Mouse (Mus musculus) heart, embryonic 14.5 days (tissue): ENCODE results near the gene Ap2a2. TPM values are rescaled to one million over a fixed set of nuclear protein-coding genes. Genes with fewer than 3 reads are reported as not detected.
"Not testable (repeated sequence)": the region's sequence is repeated elsewhere in the genome, so short reads cannot be mapped to it uniquely, and the experiment has no call there.

ENCODE experiments used
- ATAC-seq: fragments of 200-750 bp; cut with Nextera tagmentation; 2 replicates; pipeline ENCODE4 v1.8.0; 2017; ENCODE audit warnings: low read depth, moderate TSS enrichment; ENCODE audit not compliant: insufficient number of reproducible peaks, insufficient read depth, low FRiP score
- H3K27ac ChIP-seq, 2 experiments: fragments of 200-500 bp in 1 of 2; fragments of 300-500 bp in 1 of 2; sonication (generic) in 1 of 2; replicated peaks in 1 of 2; 2 replicates each; pipeline ENCODE4 v1.5.1; 2012 to 2014; ENCODE audit warnings: low read depth in 2 of 2, low read length in 2 of 2, control low read depth in 1 of 2, mild to moderate bottlenecking in 1 of 2, mixed read lengths in 1 of 2; ENCODE audit not compliant: control insufficient read depth in 1 of 2, insufficient read depth in 1 of 2
- H3K27me3 ChIP-seq: fragments of 300-500 bp; sonication (generic); 2 replicates; pipeline ENCODE4 v1.6.1; 2014; ENCODE audit warnings: mild to moderate bottlenecking, low read length, control low read depth; ENCODE audit not compliant: control insufficient read depth, insufficient read depth
- H3K36me3 ChIP-seq: fragments of 300-500 bp; sonication (generic); 2 replicates; pipeline ENCODE4 v1.6.1; 2014; ENCODE audit warnings: mild to moderate bottlenecking, control low read depth, low read length, mixed read lengths; ENCODE audit not compliant: control insufficient read depth, insufficient read depth
- H3K4me1 ChIP-seq, 2 experiments: fragments of 200-500 bp in 1 of 2; fragments of 300-500 bp in 1 of 2; sonication (generic) in 1 of 2; 2 replicates each; pipeline ENCODE4 v1.6.1; 2012 to 2014; ENCODE audit warnings: low read length in 2 of 2, control low read depth in 1 of 2, mixed read lengths in 1 of 2; ENCODE audit not compliant: control insufficient read depth in 2 of 2, insufficient read depth in 2 of 2
- H3K4me2 ChIP-seq: fragments of 300-500 bp; sonication (generic); 2 replicates; pipeline ENCODE4 v1.6.1; 2014; ENCODE audit warnings: mild to moderate bottlenecking, low read length
- H3K4me3 ChIP-seq, 2 experiments: fragments of 200-500 bp in 1 of 2; fragments of 300-500 bp in 1 of 2; sonication (generic) in 1 of 2; 2 replicates each; pipeline ENCODE4 v1.5.1; 2012 to 2014; ENCODE audit warnings: low read length in 2 of 2, mild to moderate bottlenecking in 2 of 2, control low read depth in 1 of 2, low read depth in 1 of 2, moderate library complexity in 1 of 2; ENCODE audit not compliant: control insufficient read depth in 1 of 2, insufficient read depth in 1 of 2
- H3K9ac ChIP-seq: fragments of 300-500 bp; sonication (generic); 2 replicates; pipeline ENCODE4 v1.6.1; 2014; ENCODE audit warnings: mild to moderate bottlenecking, low read length
- H3K9me3 ChIP-seq: fragments of 300-500 bp; sonication (generic); 2 replicates; pipeline ENCODE4 v1.6.1; 2016; ENCODE audit warnings: low read length, control low read depth; ENCODE audit not compliant: control insufficient read depth
- WGBS: fragments of 180-500 bp; shearing (Covaris S2); extraction: QIAGEN DNeasy Blood & Tissue Kit; methylation state at CpG from one replicate; pipeline ENCODE4 v1.1.7; 2014; 5-methylcytosine and 5-hydroxymethylcytosine counted together
- polyA plus RNA-seq: library from polyadenylated mRNA; unstranded; fragments of >200 nt; fragmentation: Nextera tagmentation; extraction: Ambion mirVana; gene quantifications from 2 replicates; pipeline ENCODE4 v1.2.1, GENCODE M21; 2014

Ap2a2 gene
- polyA plus RNA-seq, 1 experiment from 2014 or later = 48.1 TPM

DNA sequence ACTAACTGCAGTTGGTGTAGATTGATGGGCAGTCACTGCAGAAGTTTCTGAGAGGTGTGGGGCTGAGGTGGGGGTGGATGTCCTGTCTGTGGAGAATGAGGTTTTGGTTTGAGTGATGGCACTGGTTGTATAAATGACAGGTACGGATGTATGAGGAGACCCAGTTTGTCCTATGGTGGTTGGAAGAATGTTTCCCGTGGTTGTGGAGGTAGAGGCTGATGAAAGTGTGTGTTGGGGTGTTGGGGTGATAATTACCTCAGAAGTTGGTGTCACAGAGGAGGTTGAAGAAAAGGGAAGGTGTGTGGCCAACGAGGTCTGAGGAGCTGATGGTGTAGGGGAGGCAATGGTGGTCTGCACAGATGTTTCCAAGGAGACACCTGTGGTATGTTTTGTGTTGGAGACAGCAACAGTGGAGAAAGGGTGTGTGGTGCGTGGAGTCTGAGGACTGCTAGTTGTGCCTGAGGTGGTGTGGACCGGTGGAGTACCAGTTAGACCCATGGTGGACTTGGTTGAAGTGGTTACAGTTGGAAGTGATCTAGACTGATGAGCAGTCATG, 77.4 kb downstream of the Ap2a2 start:
- not testable (repeated sequence) for H3K27me3 ChIP-seq, H3K9me3 ChIP-seq, H3K9ac ChIP-seq, H3K27ac ChIP-seq, H3K4me2 ChIP-seq, H3K4me1 ChIP-seq, H3K36me3 ChIP-seq, H3K4me3 ChIP-seq
- peak; percentile 33 for ATAC-seq
- 84% methylated on average over 5 of the region's 5 CpGs for WGBS

DNA sequence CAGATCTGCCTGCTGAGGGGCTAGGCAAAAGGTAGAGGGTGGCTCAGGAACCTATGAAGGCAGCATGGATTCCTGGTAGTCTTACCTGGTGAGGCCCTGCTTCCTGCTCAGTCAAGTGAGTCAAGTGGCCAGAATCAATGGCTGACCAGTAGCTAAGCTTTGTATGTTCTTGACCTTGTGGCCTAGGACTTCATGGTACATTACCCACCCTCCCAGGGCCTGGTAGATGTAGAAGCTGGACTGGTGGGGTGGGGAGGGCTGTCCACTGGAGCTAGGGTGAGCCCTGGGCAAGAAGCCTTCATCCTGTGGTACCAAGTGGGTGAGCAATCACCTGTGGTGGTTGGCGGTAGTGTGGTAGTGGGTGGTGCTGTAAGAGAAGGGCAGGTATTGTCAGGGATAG, 80.4 kb downstream of the Ap2a2 start:
- no peak overlapping the region for H3K4me3 ChIP-seq
- no peak overlapping the region for H3K9ac ChIP-seq
- no peak overlapping the region for H3K27ac ChIP-seq
- no peak for ATAC-seq
- H3K36me3 ChIP-seq = no peaks in the 10 kb centered on the region
- H3K4me1 ChIP-seq = no peaks in the 10 kb centered on the region
- H3K27me3 ChIP-seq = no peaks in the 10 kb centered on the region
- 82% methylated on average over 1 of the region's 1 CpGs for WGBS
- no peaks in the 10 kb centered on the region for H3K9me3 ChIP-seq
- H3K4me2 ChIP-seq = no peak overlapping the region

DNA sequence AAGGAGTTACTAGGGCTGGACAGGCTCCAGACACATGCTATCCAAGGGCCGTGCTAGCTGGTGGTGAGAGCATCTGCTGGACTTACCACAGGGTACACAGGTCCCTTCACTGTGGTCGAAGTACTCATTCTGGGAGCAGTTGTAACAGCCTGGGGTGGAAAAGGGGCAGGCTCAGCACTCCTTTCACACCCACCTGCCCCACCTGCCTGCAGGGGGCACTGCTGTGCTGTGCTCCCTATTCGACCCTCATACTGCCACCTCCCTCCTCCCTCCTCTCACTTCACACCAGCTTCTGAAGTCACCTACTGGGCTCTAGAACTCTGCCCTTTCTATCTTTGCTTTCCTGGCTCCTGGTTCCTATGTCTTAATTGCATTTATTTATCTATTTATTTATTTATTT, 81.2 kb downstream of the Ap2a2 start:
- Histone ChIP-seq H3K4me1 (no peaks in the 10 kb centered on the region), H3K27me3 (no peaks in the 10 kb centered on the region), H3K27ac (no peak overlapping the region), H3K4me2 (no peak overlapping the region), H3K9ac (no peak overlapping the region), H3K9me3 (no peaks in the 10 kb centered on the region), H3K4me3 (no peak overlapping the region), H3K36me3 (no peaks in the 10 kb centered on the region)
- no peak for ATAC-seq
- WGBS = 38% methylated on average over 3 of the region's 3 CpGs

DNA sequence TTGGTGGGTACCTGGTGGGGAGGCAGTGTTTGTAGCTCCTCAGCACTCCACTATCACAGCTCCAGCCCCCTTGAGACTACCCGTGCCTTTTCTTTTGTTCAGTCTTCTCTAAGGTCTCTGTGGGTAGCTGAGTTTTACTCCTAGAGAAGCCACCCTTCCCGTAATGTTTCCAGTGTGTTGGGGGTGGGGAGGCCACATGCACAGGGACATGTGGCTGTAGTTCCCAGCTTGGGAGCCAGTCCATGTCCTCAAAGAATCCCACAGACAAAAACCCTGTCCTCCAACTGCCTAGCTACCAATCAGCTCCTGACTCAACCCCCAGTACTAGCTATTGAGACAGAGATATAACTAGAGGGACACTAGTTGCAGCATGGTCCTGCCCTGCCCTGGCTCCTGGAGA, 85.1 kb downstream of the Ap2a2 start:
- 59% methylated on average over 2 of the region's 2 CpGs for WGBS
- Histone ChIP-seq H3K4me1 (no peaks in the 10 kb centered on the region), H3K27ac (no peak overlapping the region), H3K27me3 (no peaks in the 10 kb centered on the region), H3K9me3 (no peaks in the 10 kb centered on the region), H3K4me3 (no peak overlapping the region), H3K9ac (no peak overlapping the region), H3K36me3 (no peaks in the 10 kb centered on the region), H3K4me2 (no peak overlapping the region)
- ATAC-seq = no peak

DNA sequence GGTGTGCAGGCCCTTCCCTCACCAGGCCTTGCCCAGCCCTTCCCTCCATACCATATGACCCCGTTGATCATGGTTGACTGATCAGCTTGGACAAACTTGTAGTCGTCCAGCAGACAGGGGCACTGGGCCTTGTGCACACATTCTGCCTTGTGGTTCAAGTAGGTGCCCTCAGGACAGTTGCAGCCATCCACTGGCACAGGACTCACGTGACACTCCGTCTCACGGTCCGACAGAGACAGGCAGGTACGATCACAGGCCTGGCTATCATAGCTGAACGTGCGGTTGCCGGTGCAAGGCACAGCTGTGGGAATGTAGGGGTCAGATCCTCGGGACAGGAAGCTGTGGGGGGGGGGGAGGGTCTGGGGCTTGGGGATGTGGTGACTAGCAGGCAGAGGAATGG, 85.8 kb downstream of the Ap2a2 start:
- H3K4me3 ChIP-seq = no peak overlapping the region
- 73% methylated on average over 11 of the region's 11 CpGs for WGBS
- H3K27me3 ChIP-seq = no peaks in the 10 kb centered on the region
- no peak overlapping the region for H3K4me2 ChIP-seq
- no peak overlapping the region for H3K27ac ChIP-seq
- H3K9me3 ChIP-seq = no peaks in the 10 kb centered on the region
- no peak for ATAC-seq
- H3K9ac ChIP-seq = no peak overlapping the region
- no peaks in the 10 kb centered on the region for H3K4me1 ChIP-seq
- H3K36me3 ChIP-seq = no peaks in the 10 kb centered on the region

DNA sequence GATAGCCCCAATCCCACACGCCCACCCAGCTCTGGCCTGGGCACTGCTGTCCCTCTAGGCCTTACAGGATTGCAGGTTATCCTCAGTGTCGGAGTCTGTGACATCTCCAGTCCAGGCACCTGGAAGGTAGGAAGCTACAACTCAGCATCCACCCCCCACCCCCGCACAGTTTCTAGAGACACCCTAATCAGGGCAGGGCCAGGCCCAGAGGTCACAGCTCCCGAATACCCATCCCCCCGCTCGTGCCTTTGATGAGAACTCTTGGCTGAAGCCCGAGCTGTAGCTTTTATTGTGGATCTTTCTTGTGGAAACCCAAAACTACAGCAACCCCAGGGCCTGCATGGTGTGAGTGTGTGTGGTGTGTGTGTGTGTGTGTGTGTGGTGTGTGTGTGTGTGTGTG, 90.2 kb downstream of the Ap2a2 start:
- no peaks in the 10 kb centered on the region; a peak in 1 of 4 replicates for H3K4me1 ChIP-seq
- WGBS = 61% methylated on average over 7 of the region's 7 CpGs
- ATAC-seq = no peak
- H3K9ac ChIP-seq = no peak overlapping the region
- no peak overlapping the region for H3K4me3 ChIP-seq
- H3K9me3 ChIP-seq = no peaks in the 10 kb centered on the region
- no peaks in the 10 kb centered on the region for H3K36me3 ChIP-seq
- H3K27me3 ChIP-seq = no peaks in the 10 kb centered on the region
- no peak overlapping the region for H3K27ac ChIP-seq
- no peak overlapping the region for H3K4me2 ChIP-seq

DNA sequence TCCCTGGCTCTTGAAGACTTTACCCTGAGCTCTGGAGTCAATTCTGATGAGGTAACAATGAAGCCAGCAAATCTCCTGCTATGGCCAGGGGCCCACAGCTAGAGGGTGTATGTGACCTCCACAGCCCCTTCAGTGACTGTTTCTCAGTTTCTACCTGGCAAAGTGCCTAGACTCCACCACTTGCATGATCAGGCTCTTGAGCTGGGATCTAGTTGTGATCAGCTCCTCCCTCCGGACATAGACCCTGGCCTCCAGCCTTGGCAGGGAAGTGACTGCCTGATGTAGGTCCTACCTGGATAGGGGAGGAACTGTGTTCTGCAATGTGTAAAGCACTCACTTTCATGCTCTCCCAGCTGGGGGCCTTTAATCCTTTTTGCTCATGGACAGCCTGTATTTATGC, 98.4 kb downstream of the Ap2a2 start:
- no peak overlapping the region for H3K4me3 ChIP-seq
- H3K4me2 ChIP-seq = no peak overlapping the region
- H3K9ac ChIP-seq = no peak overlapping the region
- 20% methylated on average over 1 of the region's 1 CpGs for WGBS
- H3K27me3 ChIP-seq = no peaks in the 10 kb centered on the region
- peaks cover 28 to 29% of the 10 kb centered on the region in 2 experiments for H3K4me1 ChIP-seq
- H3K27ac ChIP-seq = peak overlapping the region in 1 of 2 experiments; percentile 44; a peak in 2 of 4 replicates
- ATAC-seq = 0 out of 2 replicates have a peak, but pooled peaks have one; percentile 8
- H3K36me3 ChIP-seq = no peaks in the 10 kb centered on the region
- no peaks in the 10 kb centered on the region for H3K9me3 ChIP-seq

DNA sequence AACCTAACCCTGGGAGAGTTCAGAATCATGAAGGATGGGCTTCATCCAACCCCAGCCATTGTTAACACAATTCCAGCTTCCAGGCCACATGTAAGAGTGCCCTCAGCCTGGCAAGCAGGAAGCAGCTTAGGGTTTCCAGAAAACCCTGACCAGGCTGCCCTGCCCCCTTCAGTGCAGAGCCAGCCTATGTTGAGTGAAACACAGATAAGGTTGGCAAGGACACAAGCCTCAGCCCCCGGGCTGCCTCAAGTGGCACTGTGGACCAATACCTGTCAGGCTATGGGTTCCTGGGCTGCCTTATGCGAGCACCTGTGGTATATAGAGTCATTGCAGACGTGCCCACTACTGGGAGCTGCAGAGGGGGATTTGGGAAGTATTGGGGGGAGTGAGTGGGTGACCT, 99.5 kb downstream of the Ap2a2 start:
- no peak overlapping the region for H3K4me3 ChIP-seq
- peaks cover 28 to 29% of the 10 kb centered on the region in 2 experiments for H3K4me1 ChIP-seq
- H3K27ac ChIP-seq = no peak overlapping the region
- no peak for ATAC-seq
- no peaks in the 10 kb centered on the region for H3K36me3 ChIP-seq
- WGBS = 32% methylated on average over 3 of the region's 3 CpGs
- H3K27me3 ChIP-seq = no peaks in the 10 kb centered on the region
- no peaks in the 10 kb centered on the region for H3K9me3 ChIP-seq
- H3K4me2 ChIP-seq = no peak overlapping the region
- no peak overlapping the region for H3K9ac ChIP-seq
